Mouse (Mus musculus): ENCODE data around the gene Thada.

The Thada gene

GRCm38 (mm10) chr17:84175196-84175595 is 290.8 kb downstream of the Thada start:
- DNase-seq (ENCODE audit: extremely low read depth, insufficient read length, low spot score): no peak

- no peak for DNase-seq (ENCODE audit: extremely low read depth, insufficient read length, low spot score)
These were observed 298.6 kb downstream of the Thada start for GRCm38 (mm10) chr17:84167377-84167776.

GRCm38 (mm10) chr17:84166135-84166860 is 299.7 kb downstream of the Thada start:
- DNase-seq (ENCODE audit: extremely low read depth, insufficient read length, low spot score): no peak

- DNase-seq (ENCODE audit: extremely low read depth, insufficient read length, low spot score): no peak
These were observed 300.3 kb downstream of the Thada start for GRCm38 (mm10) chr17:84165735-84166134.

GRCm38 (mm10) chr17:84164146-84164545 is 301.9 kb downstream of the Thada start:
- DNase-seq (ENCODE audit: extremely low read depth, insufficient read length, low spot score): no peak

GRCm38 (mm10) chr17:84163066-84163785 is 302.8 kb downstream of the Thada start:
- no peak for DNase-seq (ENCODE audit: extremely low read depth, insufficient read length, low spot score)

- no peak for DNase-seq (ENCODE audit: extremely low read depth, insufficient read length, low spot score)
These were observed 303.7 kb downstream of the Thada start for GRCm38 (mm10) chr17:84162211-84162760.

GRCm38 (mm10) chr17:84161231-84161854 is 304.7 kb downstream of the Thada start:
- DNase-seq (ENCODE audit: extremely low read depth, insufficient read length, low spot score): no peak

GRCm38 (mm10) chr17:84158891-84159290 is 307.1 kb downstream of the Thada start:
- DNase-seq (ENCODE audit: extremely low read depth, insufficient read length, low spot score): no peak

- DNase-seq (ENCODE audit: extremely low read depth, insufficient read length, low spot score): no peak
These were observed 307.6 kb downstream of the Thada start for GRCm38 (mm10) chr17:84158461-84158795.

- DNase-seq (ENCODE audit: extremely low read depth, insufficient read length, low spot score): no peak
These were observed 308.1 kb downstream of the Thada start for GRCm38 (mm10) chr17:84157743-84158460.

- no peak for DNase-seq (ENCODE audit: extremely low read depth, insufficient read length, low spot score)
These were observed 309.0 kb downstream of the Thada start for GRCm38 (mm10) chr17:84156748-84157742.

GRCm38 (mm10) chr17:84156227-84156573 is 309.8 kb downstream of the Thada start:
- no peak for DNase-seq (ENCODE audit: extremely low read depth, insufficient read length, low spot score)

GRCm38 (mm10) chr17:84155516-84156226 is 310.3 kb downstream of the Thada start:
- no peak for DNase-seq (ENCODE audit: extremely low read depth, insufficient read length, low spot score)

GRCm38 (mm10) chr17:84155029-84155338 is 311.0 kb downstream of the Thada start:
- no peak for DNase-seq (ENCODE audit: extremely low read depth, insufficient read length, low spot score)

GRCm38 (mm10) chr17:84154302-84155028 is 311.5 kb downstream of the Thada start:
- DNase-seq (ENCODE audit: extremely low read depth, insufficient read length, low spot score): no peak

- DNase-seq (ENCODE audit: extremely low read depth, insufficient read length, low spot score): peak; percentile 48
These were observed 312.8 kb downstream of the Thada start for GRCm38 (mm10) chr17:84152976-84153786.

Measured in 3134 (cell line).